Mouse (Mus musculus) heart, embryonic 16.5 days (tissue): Measurements from ENCODE around the gene Dgat2l6. TPM values are rescaled to one million over a fixed set of nuclear protein-coding genes. Genes with fewer than 3 reads are reported as not detected.

Experiments
- ATAC-seq: fragments of 200-750 bp; cut with Nextera tagmentation; replicated peaks from 2 replicates; pipeline ENCODE4 v1.8.0; 2017; ENCODE audit warnings: moderate number of reproducible peaks; ENCODE audit not compliant: insufficient read depth, low FRiP score; ENCODE audit errors: extremely low read depth
- H3K27ac ChIP-seq: fragments of 300-500 bp; sonication (generic); 2 replicates; pipeline ENCODE4 v1.5.1; 2014; ENCODE audit warnings: mild to moderate bottlenecking, low read length, control low read depth, moderate library complexity
- H3K27me3 ChIP-seq: fragments of 300-500 bp; sonication (generic); 2 replicates; pipeline ENCODE4 v1.6.1; 2014; ENCODE audit warnings: low read length, mixed read lengths; ENCODE audit not compliant: control insufficient read depth, insufficient read depth
- H3K36me3 ChIP-seq: fragments of 300-500 bp; sonication (generic); 2 replicates; pipeline ENCODE4 v1.6.1; 2014; ENCODE audit not compliant: control insufficient read depth, insufficient read depth
- H3K4me1 ChIP-seq: fragments of 300-500 bp; sonication (generic); 2 replicates; pipeline ENCODE4 v1.6.1; 2014; ENCODE audit warnings: low read length, mixed read lengths; ENCODE audit not compliant: control insufficient read depth, insufficient read depth
- H3K4me2 ChIP-seq: fragments of 300-500 bp; sonication (generic); 2 replicates; pipeline ENCODE4 v1.6.1; 2014; ENCODE audit warnings: low read depth, mild to moderate bottlenecking, control low read depth, low read length
- H3K4me3 ChIP-seq: fragments of 300-500 bp; sonication (generic); 2 replicates; pipeline ENCODE4 v1.5.1; 2014; ENCODE audit warnings: mild to moderate bottlenecking, control low read depth, low read length
- H3K9ac ChIP-seq: fragments of 300-500 bp; sonication (generic); 2 replicates; pipeline ENCODE4 v1.6.1; 2014; ENCODE audit warnings: low read length, control low read depth
- H3K9me3 ChIP-seq: fragments of 300-500 bp; sonication (generic); replicated peaks from 2 replicates; pipeline ENCODE4 v1.6.1; 2016; ENCODE audit warnings: low read length; ENCODE audit not compliant: control insufficient read depth
- WGBS: fragments of 180-500 bp; shearing (Covaris S2); extraction: QIAGEN DNeasy Blood & Tissue Kit; methylation state at CpG from one replicate; pipeline ENCODE4 v1.1.7; 2014; 5-methylcytosine and 5-hydroxymethylcytosine counted together
- polyA plus RNA-seq: library from polyadenylated mRNA; unstranded; fragments of >200 nt; fragmentation: Nextera tagmentation; extraction: Ambion mirVana; gene quantifications from 2 replicates; pipeline ENCODE4 v1.2.1, GENCODE M21; 2015

The Dgat2l6 gene
- not detected in 2 replicates for polyA plus RNA-seq

GRCm38 (mm10) chrX:100524471-100524870 is at the start of gene Dgat2l6:
Gene Dgat2l6, plus strand, starts transcription at chrX:100524838.
- Histone ChIP-seq H3K4me2 (no peak within 1 kb of the TSS), H3K9me3 (no peaks in the 10 kb centered on the region), H3K9ac (no peak within 1 kb of the TSS), H3K4me1 (no peaks in the 10 kb centered on the region), H3K36me3 (no peaks in the 10 kb centered on the region), H3K27ac (no peak within 1 kb of the TSS), H3K27me3 (no peaks in the 10 kb centered on the region), H3K4me3 (no peak within 1 kb of the TSS)
- WGBS, result 89% methylated on average over 4 of the region's 4 CpGs
- ATAC-seq, result no peak

- no peak overlapping the region for H3K4me2 ChIP-seq
- no peaks in the 10 kb centered on the region for H3K36me3 ChIP-seq
- no peaks in the 10 kb centered on the region for H3K9me3 ChIP-seq
- H3K9ac ChIP-seq, result no peak overlapping the region
- ATAC-seq, result no peak
- no peaks in the 10 kb centered on the region for H3K4me1 ChIP-seq
- H3K27me3 ChIP-seq, result no peaks in the 10 kb centered on the region; the same call in 1 of the 2 replicates
- WGBS, result 59% methylated on average over 4 of the region's 4 CpGs
- no peak overlapping the region for H3K4me3 ChIP-seq
- no peak overlapping the region for H3K27ac ChIP-seq
Observed at GRCm38 (mm10) chrX:100475569-100476223, 48.9 kb upstream of the Dgat2l6 start.

DNA sequence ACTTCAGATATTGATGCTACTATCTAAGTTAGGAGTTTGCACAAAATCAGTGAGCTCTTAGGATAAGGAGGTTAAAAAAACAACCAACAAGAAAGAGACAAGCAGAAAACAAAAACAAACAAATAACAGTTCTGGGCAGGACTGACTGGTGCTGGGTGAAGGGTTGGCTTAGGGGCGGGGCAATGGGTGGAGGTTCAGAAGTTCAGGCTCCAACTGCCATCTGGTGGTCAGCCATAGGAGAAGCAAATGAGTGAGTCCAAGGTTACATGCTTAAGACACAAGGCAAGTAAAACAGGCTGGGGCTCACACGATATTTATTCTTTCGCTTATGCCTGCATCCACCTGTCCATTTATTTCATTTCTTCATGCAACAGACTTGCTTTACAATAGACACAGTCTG is 44.3 kb upstream of the Dgat2l6 start:
- no peak overlapping the region for H3K4me2 ChIP-seq
- H3K27me3 ChIP-seq, result no peaks in the 10 kb centered on the region
- no peaks in the 10 kb centered on the region for H3K9me3 ChIP-seq
- H3K9ac ChIP-seq, result no peak overlapping the region
- H3K4me3 ChIP-seq, result no peak overlapping the region
- H3K4me1 ChIP-seq, result no peaks in the 10 kb centered on the region
- H3K36me3 ChIP-seq, result no peaks in the 10 kb centered on the region
- 25% methylated on average over 3 of the region's 3 CpGs for WGBS
- no peak for ATAC-seq
- no peak overlapping the region for H3K27ac ChIP-seq

DNA sequence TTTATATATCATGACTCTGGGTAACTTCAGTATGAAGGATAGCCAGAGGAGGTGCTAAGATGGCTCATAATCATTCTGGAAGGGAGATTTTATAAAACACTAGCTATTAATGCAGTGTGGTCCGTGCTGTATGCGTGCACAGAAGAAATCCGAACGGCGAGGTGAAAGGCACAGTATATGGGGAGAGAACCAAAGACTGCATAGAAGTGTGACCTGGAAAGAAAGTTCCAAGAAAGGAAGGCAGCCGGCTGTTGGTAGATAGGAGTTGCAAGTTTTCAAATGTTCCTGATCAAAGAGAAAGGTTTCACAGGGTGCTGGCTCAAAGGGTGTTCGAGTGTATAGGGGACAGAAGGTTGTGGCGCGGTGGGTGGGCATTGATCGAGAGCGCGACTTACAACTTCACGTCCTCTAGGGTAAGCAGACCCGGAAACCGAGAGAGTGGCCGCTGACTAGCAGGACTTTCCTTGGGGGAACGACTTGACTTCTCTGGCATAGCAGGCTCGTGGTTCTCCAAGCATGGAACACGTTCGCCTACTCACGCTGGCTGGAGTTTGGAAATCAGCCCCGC is 31.1 kb upstream of the Dgat2l6 start:
- Histone ChIP-seq H3K27ac (no peak overlapping the region), H3K36me3 (no peaks in the 10 kb centered on the region), H3K4me2 (peak overlapping the region; percentile 67), H3K27me3 (no peaks in the 10 kb centered on the region; the same call in 1 of the 2 replicates), H3K4me3 (peak overlapping the region; percentile 77), H3K9ac (peak overlapping the region; percentile 53; the same call in 1 of the 2 replicates), H3K9me3 (no peaks in the 10 kb centered on the region), H3K4me1 (no peaks in the 10 kb centered on the region; the same call in 1 of the 2 replicates)
- ATAC-seq, result peak; percentile 49
- 20% methylated on average over 22 of the region's 22 CpGs for WGBS

DNA sequence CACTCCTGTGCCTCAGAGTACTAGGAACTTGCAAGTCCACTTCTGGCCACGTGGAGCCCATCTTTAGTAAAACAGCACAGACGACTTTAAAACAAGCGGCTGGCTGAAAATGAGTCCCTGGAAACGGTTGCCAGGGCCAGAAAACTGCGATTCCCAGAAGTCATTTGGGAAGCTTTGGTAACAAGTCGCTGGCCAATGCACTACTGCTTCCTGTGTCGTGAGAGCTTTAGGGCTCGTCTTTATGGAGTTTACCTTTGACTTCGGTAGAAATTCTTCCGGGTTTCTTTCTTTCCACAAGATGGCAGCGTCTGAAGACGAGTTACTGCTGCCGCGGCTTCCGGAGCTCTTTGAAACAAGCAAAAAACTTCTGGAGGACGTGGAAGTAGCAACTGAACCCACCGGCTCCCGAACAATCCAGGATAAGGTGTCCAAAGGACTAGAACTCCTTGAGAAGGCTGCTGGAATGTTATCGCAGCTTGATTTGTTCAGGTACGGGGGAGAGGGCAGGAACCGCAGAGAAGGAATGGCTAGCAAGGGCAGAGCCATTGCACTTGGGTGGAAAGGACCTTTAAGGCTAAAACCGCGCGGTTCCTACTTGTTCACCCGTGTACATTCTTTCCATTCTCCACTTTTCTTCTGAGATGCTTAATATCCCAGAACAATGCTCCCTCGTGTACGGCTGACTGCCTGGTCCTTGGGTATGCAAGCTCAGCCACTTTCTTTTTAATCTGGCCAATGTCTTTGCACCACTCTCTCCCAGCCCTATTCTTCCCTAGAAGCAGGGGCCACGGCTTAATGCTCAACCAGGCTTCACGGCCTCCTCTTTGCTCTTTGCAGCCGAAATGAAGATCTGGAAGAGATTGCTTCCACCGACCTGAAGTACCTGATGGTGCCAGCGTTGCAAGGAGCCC is 30.3 kb upstream of the Dgat2l6 start, which contains the start of gene Igbp1:
Gene Igbp1 (plus strand): TSS at position 224 of the 911 bp plus-strand sequence.
- WGBS, result 16% methylated on average over 32 of the region's 32 CpGs
- peak; percentile 94 for ATAC-seq
- Histone ChIP-seq H3K9ac (peak within 1 kb of the TSS; percentile 78), H3K27me3 (no peaks in the 10 kb centered on the region; the same call in 1 of the 2 replicates), H3K4me1 (no peaks in the 10 kb centered on the region; the same call in 1 of the 2 replicates), H3K9me3 (no peaks in the 10 kb centered on the region), H3K27ac (peak within 1 kb of the TSS; percentile 73), H3K4me3 (peak within 1 kb of the TSS; percentile 77), H3K4me2 (peak within 1 kb of the TSS; percentile 69), H3K36me3 (no peaks in the 10 kb centered on the region)

DNA sequence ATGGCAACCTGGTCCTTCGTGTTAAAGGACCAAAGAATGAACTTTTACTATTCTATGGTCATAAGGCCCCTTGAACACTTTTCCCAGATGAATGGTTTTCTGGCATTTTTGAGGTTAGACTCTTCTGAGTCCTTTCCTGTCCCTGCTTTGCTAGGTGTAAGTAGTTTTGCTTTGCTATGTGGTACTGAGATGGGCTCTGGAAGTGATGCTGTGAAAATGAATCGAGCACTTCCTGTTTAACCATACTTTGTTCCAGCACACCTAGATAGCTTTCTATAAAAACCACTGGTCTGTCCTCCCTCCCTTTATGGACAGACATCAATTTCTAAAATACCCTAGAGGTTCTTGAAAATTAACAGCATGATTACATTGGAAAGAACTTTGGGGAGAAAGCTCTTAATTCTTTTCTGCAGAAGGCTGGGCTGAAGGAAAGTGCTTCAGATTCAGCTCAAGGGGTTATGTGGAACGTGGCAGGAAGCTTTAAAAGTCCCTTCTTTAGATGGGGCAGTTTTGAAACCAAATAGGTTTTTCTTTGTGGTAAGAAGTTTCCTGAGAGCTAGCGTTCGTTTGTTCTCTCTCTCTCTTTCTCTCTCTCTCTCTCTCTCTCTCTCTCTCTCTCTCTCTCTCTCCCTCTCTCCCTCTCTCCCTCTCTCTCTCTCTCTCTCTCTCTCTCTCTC is 20.3 kb upstream of the Dgat2l6 start:
- peaks cover 2% of the 10 kb centered on the region for H3K36me3 ChIP-seq
- H3K27ac ChIP-seq, result no peak overlapping the region
- ATAC-seq, result no peak
- no peak overlapping the region for H3K9ac ChIP-seq
- H3K27me3 ChIP-seq, result no peaks in the 10 kb centered on the region
- H3K4me1 ChIP-seq, result no peaks in the 10 kb centered on the region
- WGBS, result 73% methylated on average over 5 of the region's 5 CpGs
- H3K4me3 ChIP-seq, result no peak overlapping the region
- no peak overlapping the region for H3K4me2 ChIP-seq
- no peaks in the 10 kb centered on the region for H3K9me3 ChIP-seq

DNA sequence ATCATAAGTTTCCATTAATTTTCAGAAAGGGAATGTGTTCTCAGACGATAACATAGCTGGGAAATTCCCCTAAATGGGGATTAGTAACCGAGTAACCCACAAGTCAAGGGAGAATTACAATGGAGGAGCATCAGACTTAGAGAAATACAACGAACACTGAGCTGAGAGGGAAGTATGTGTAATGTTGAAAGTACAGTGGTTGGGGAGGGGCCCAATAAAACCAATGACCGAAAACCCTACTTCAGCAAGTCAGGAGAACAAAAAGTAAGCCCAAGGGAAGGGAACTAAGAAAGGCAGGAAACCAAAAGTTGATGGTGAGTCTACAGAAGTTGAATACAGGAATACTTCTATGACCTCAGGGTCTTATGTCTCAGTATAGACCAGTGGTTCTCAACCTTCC is 16.5 kb upstream of the Dgat2l6 start:
- Histone ChIP-seq H3K4me2 (no peak overlapping the region), H3K9ac (no peak overlapping the region), H3K36me3 (peaks cover 2% of the 10 kb centered on the region), H3K9me3 (no peaks in the 10 kb centered on the region), H3K27ac (no peak overlapping the region), H3K4me3 (no peak overlapping the region), H3K4me1 (no peaks in the 10 kb centered on the region), H3K27me3 (no peaks in the 10 kb centered on the region)
- 78% methylated on average over 4 of the region's 4 CpGs for WGBS
- no peak for ATAC-seq

- H3K27me3 ChIP-seq, result no peaks in the 10 kb centered on the region
- no peak for ATAC-seq
- H3K4me2 ChIP-seq, result no peak overlapping the region
- WGBS, result 73% methylated on average over 3 of the region's 3 CpGs
- no peak overlapping the region for H3K4me3 ChIP-seq
- no peaks in the 10 kb centered on the region for H3K4me1 ChIP-seq
- no peak overlapping the region for H3K27ac ChIP-seq
- peaks cover 2% of the 10 kb centered on the region; the same call in 1 of the 2 replicates for H3K36me3 ChIP-seq
- no peaks in the 10 kb centered on the region for H3K9me3 ChIP-seq
- H3K9ac ChIP-seq, result no peak overlapping the region
Observed at GRCm38 (mm10) chrX:100509921-100510320, 14.7 kb upstream of the Dgat2l6 start.
